Comparison of ENCODE assay signal across 21 mouse cellular contexts in the genomic region with DNA sequence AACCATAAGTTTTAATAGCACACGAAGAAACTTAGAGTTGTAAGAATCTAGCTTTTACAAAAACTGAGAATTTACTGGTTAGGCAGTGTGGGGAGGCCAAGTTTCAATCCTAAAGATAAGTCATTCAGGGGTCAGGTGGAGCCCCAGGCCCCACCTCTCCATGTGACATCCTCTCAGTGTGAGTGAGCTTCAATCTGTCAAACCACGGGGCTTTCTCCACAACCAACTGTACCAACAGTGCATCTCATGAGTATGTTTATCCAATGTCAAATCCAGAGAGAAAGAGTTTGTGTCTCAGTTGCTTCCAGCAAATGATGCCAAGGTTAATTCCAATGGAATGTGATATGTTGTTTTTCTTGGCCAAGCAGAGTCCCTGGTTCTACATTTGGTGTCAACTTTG.
"Had no signal": no experiment of that assay in that cellular context is flagged by ENCODE, and none has a peak within 500 bp of the region (broad histone marks: within the 10 kb centered on the region; RNA-seq: fewer than 3 reads in every experiment).

No protein-coding gene starts in this region.

- H3K27me3 ChIP-seq: hindbrain, embryonic 12.5 days; intestine, embryonic 15.5 days; limb, embryonic 12.5 days had no signal

- H3K4me3 ChIP-seq: hindbrain, embryonic 10.5 days; hindbrain, embryonic 12.5 days; intestine, embryonic 15.5 days; limb, embryonic 10.5 days; limb, embryonic 12.5 days had no signal

- H3K9me3 ChIP-seq: heart, embryonic 13.5 days; heart, embryonic 15.5 days; hindbrain, embryonic 10.5 days; hindbrain, embryonic 12.5 days; intestine, embryonic 15.5 days; limb, embryonic 10.5 days; limb, embryonic 12.5 days had no signal

- H3K36me3 ChIP-seq: heart, embryonic 13.5 days; heart, embryonic 15.5 days; hindbrain, embryonic 10.5 days; hindbrain, embryonic 12.5 days; intestine, embryonic 15.5 days; limb, embryonic 10.5 days; limb, embryonic 12.5 days had no signal

- ATAC-seq: hindbrain, embryonic 16.5 days; inflammation-experienced regulatory T-cells, adult 6 months; intestine, embryonic 15.5 days; intestine, postnatal 0 days had no signal

- H3K4me2 ChIP-seq: hindbrain, embryonic 12.5 days; hindbrain, embryonic 14.5 days; intestine, embryonic 15.5 days; limb, embryonic 12.5 days; liver, embryonic 11.5 days had no signal

- H3K4me1 ChIP-seq: intestine, embryonic 15.5 days; limb, embryonic 10.5 days; limb, embryonic 12.5 days had no signal

- DNase-seq: gastrocnemius, postnatal 10 days; gastrocnemius, postnatal 25 days; kidney, postnatal 10 days; kidney, postnatal 25 days; layer of hippocampus, adult 9-11 months; layer of hippocampus, postnatal 36 days; liver had no signal

- H3K9ac ChIP-seq: heart, embryonic 13.5 days; heart, embryonic 15.5 days; hindbrain, embryonic 12.5 days; hindbrain, embryonic 14.5 days; intestine, embryonic 15.5 days; limb, embryonic 12.5 days; liver, embryonic 14.5 days had no signal

- H3K27ac ChIP-seq: heart, embryonic 13.5 days; heart, embryonic 15.5 days; hindbrain, embryonic 10.5 days; hindbrain, embryonic 12.5 days; hindbrain, embryonic 14.5 days; intestine, embryonic 15.5 days; left cerebral cortex, adult 2 months; limb, embryonic 10.5 days; limb, embryonic 12.5 days; liver, embryonic 14.5 days had no signal
